Mouse (Mus musculus) adrenal gland, postnatal 10 days (tissue): Measurements from ENCODE around the gene Syngr1. TPM values are rescaled to one million over a fixed set of nuclear protein-coding genes. Genes with fewer than 3 reads are reported as not detected.
A peak's percentile ranks its signal among the peaks of the same experiment; 100 is the strongest.

ENCODE experiments used
- DNase-seq: peaks from one replicate; pipeline ENCODE4 v3.0.0; 2021; ENCODE audit warnings: mixed read lengths
- total RNA-seq, 2 experiments: library from RNA; stranded (reverse); gene quantifications; 2 replicates each; pipeline ENCODE4 v1.2.3; 2021

Syngr1 gene
- total RNA-seq, 2 experiments from 2014 or later: 30.2 to 35.0 TPM

DNA sequence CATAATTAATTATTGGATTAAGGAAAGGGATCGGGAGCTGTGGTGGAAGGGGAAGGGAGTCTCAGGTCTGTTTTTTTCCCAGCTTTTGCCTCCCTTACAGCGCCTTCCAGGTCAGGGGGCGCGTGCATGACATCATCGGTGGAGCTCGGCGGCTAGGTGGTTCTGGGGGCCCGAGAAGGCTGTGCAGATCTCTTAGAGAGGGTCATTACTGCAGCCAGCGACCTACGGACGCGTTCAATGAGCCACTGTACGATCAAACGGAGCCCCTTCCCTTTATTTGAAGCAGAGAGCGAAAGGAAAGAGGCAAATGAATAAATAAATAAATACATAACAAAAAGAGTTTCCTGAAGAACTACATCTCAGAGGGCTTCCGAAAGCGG lies 403 bp upstream of the Syngr1 start:
- DNase-seq: peak; percentile 43

DNA sequence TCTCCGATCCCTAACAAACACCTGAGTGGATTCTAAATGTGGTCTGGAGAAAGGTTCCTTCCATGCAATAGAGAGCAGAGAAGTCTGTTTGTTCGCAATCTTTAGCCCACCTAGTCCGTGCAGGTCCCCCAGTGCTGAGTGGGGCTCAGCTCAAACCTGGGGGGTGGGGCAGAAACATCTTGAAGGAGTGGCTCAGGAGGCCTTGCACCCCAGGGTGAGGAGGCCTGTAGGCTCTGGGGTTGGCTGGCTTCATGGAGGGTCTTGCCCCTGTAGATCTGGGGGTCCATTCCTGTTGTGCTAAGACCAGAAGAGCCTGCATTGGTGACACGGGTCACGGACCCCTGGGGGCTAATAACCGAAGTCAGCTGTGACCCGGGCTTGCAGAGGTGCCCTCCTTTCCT lies 907 bp downstream of the Syngr1 start:
- no peak for DNase-seq

DNA sequence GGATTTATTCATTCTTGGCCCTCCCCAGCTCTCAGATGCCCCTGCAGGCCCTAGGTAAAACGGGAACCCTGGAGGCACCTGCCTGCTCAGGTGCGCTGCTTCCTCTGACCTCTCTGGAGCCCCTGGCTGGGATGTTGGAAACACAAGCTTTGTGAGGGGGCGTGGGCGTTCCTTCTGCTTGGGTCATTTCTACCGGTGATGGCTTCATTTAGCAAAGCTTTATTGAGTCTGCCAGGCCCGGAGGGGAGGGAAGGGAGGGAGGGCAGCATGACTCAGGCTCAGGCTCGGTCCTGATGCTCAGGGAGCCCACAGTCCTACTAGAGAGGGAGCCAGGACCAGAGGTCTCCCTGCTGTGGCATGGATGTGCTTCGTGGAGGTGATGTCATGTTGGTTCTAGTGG lies 1.5 kb downstream of the Syngr1 start:
- DNase-seq: peak; percentile 58

DNA sequence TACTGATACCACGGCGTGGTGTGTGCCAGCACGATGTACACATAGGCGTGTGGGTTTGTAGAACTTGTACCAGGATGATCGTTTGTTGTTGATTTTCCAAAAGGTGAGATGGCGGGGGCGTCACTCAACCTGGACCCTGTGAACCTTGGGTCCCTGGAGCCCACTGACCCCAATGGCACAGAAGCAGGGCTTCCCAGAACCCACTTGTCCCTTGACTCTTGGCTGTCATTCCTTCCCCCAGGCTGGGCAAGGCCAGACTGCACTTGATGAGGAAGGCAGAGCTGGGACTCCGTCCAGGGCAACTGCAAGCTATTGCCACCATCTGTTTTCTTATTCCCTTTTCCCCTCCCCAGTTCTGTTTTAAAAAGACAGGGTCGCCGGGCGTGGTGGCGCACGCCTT lies 3.1 kb downstream of the Syngr1 start:
- no peak for DNase-seq

DNA sequence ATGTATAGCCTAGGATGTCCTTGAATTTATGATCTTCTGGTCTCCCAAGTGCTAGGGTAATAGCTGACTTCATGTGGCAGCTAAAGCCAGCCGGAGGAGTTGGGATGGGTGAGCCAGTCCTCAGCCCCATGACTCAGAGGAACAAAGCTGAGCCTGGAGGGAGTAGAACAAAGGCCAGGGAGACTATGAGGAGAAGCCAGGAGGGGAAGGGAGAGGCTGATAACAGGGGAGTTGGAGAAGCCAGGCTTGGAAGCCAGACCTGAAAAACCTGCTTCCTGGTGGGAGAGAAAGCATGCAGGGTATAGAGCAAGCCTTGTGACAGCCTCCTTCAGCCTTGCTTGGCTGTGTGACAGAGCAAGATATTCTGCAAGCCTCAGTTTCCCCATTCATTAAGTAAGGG lies 4.5 kb downstream of the Syngr1 start:
- no peak for DNase-seq

DNA sequence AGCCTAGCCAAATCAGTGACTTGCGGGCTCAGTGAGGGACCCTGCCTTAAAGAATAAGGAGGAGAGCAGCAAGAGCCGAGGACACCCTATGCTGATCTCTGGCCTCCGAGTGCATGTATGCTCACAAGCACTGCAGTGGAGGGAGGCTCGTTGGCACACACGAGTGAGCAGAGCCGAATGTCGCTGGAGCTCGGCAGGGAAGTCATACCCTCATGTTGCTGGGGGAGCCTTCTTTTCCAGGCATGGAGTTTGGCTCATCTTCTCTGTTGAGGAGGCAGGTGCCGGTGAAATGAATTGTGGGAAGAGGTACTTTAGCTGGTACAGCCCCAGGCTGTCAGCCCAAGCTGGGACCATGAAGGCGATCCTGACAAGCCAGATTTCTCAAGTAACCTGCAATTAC lies 5.3 kb downstream of the Syngr1 start:
- DNase-seq: no peak

DNA sequence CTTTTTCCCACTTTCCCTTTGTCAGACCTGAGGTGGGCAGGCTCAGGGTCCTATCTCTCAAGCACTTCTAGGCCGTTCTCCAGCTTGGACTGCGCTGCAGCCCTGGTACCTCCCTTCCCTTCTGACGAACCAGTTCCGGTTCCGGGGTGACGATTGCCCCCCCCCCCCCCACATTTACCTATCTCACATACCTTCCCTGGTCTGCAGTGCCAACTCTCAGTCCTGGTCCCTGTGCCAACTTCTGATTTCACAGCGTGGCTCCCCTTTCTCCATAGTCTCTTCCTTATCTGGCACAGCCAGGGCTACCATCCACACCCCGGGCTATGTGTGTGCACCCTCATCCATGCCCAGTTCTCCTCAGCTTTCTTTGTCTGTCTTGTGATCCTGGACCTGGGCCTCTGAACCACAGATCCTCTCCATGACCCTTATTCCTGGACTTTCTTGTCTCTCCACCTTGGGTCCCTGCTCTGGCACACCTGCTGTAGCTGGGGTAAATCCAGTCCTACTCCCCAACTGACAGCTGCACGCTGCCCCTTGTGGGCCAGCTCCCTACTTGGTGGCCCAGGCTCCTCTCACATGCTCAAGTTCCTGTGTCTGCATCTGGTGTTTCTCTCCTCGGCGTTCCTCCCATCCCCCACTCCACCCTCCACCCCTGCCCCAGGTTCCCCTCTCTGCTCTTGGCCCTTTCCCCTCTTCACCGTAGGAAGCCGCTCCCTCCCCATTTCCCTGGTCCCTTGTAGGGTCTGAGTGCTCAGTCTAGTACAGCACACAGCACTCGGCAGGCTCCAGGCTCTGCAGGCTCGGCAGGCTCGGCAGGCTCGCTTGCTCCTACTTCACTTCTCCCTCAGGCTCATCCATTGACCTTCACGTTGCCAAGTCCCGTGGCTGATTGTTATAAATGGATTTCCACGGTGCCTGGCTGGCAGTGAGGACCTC lies 6.1 kb downstream of the Syngr1 start:
- DNase-seq: peak; percentile 80

DNA sequence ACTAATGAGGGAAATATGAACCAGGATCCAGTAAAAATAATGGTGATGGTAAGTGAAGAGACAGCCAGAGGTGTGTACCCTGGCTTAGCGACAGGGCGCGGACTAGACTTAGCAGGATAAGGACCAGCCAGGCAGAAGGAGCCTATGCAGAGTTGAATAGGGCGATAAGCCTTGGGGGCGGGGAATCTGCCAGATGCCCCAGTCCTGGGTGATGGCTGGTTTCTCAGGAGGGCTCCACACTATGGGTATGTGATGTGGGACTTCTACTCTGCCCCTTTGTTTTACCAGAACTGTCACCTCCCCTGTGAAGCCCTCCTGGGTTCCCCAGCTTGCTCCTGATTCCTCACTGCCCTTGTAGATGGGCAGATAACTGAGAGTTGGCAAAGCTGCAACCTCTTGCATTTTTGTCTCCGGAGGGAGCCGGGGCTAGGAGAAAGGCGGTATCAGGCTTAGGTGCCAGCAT lies 6.9 kb downstream of the Syngr1 start:
- DNase-seq: no peak

DNA sequence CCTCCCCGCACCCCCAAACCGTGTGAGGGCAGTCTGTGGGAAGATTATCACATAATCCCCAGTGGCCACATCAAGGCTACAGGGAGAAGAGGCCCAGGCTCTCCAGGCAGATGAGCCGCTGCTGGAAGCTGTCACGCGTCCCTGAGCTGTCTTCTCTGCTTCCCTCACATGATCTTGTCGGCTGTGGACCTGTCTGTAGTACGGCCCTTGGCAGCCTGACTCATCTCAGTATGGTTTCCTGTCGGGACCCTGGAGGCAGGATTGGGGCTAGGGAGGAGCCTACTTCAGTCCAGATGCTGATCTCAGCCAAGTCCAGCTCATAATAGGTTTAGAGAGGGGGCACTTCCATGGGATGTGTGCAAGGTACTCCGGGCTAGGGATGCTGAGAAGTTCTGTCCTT lies 7.7 kb downstream of the Syngr1 start:
- DNase-seq: peak; percentile 64

DNA sequence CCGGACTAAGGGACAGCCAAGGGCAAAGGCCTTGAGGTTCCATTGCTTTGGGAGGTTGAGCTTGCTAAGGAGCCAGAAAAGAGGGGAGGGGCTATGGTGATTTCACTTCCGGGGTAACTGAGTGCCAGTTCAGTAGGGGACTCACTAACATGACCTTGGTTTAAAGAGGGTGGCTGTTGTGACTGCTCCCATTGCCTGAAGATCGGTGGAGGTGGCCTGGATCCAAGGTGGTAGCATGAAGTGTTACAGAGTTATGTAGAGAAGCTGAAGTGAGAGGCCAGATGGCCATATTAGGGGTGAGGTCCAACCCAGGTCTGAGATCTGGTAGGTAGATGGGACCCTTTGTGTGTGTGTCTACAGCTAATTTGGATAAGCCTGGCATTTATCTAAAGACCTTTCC lies 8.3 kb downstream of the Syngr1 start:
- DNase-seq: no peak

DNA sequence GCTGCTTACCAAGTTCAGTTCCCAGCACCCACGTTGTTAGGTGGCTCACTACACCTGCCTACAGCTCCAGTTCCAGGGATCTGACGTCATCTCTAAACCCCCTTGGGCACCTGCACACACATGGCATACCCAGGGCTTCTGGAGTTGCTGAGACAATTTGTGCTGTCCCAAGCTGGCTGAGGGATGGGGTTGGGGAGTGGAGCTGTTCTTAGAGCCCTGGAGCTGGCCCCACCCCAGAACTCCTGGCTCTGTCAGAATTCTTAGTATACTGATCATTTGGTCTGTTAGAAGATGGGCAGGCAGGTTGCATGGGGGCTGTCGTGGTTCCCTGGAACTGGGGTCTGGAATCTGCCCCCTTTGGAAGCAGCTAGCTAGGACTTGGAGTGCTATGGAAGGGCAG lies 9.1 kb downstream of the Syngr1 start:
- no peak for DNase-seq

DNA sequence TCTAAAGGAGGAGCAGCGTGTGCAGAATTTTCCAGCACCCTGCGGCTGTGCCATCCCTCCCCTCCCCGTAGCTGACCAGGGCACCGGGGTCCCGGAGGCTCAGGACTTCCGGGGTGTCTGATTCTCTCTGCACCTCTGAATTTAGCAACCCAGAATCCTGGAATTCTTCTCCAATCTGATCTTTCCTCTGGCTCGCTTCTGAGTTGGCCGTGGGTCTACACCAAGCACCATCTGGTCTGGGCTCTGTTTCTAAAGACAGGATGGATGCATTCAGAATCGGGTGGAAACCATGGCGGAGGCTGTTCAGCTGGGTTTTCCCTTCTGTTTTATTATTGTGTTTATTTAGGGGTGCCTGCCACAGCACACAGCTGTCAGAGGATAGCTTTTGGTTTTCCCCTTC lies 9.7 kb downstream of the Syngr1 start:
- no peak for DNase-seq

DNA sequence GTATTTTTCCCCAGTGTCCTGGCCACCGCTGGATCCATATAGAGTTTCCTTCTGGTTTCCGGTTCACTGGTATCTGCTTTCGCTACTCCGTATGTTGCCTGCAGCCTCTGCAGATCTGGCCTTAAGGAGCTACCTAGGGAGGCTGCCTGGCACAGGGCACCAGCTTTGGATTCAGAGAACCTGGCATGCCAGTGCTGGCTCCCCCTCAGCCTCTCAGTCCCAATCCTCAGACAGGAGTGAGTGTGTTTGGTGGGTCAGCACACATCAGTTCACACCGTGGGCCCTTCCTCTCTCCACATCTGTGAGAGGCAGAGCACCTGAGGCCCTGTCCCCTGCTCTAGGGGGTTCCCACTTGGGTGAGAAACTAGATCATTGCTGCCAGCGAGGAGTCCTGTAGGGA lies 10.4 kb downstream of the Syngr1 start:
- DNase-seq: no peak

DNA sequence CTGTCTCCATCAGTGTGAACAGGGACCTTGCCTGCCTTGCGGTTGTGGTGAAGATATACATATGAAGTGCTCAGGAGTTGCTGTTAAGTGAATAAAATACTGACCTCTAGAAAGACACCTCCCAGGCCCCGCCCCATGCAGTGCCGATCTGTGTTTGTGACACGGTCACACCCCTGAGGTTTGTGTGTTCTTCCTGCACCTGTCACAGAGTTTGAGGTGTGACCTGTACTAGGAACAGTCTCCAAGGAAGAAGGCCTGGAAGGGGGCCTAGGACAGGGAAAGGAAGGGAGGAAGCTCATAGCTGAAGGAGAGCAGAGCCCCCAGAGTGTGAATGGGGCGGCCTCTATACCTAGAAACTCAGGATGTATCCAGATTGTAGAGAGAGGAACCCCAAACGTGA lies 11.4 kb downstream of the Syngr1 start:
- DNase-seq: no peak

DNA sequence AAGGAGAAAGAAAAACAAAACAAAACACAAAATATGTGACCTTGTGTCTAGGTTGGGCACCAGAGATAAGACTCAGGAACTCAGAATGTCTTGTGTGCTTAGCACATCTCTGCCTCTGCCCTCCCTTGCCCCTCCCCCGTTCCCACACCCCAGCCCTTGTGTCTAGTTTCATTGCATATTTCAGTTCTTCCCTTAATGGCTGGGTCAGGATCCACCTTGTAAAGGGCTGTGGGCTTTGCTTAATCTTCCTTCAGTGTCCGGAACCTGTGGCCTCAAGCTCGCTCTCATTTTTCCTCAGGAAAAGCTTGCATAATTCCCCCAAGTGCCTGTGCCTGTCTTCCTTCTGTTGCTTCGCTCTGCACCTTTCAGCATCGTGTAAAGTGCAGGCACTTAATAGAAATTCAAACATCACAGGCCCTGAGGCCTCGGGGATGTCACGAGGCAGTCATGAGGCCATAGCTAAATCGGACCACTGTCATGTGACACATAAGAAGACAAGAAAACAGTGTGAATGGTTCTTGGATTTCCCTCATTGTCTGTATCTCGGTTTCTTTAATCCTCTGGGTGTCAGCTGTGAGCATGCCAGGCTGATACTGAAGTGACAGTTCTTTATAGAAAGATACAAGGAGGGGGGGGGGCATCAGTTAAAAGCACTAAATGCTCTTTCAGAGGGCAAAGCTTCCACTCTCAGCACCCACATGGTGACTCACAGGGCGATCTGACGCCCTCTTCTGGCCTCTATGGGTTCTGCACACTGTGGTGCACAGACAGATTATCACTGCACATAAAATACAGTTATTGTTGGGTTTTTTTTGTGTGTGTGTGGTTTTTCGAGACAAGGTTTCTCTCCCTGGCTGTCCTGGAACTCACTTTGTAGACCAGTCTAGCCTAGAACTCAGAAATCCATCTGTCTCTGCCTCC lies 14.6 kb downstream of the Syngr1 start:
- DNase-seq: no peak

DNA sequence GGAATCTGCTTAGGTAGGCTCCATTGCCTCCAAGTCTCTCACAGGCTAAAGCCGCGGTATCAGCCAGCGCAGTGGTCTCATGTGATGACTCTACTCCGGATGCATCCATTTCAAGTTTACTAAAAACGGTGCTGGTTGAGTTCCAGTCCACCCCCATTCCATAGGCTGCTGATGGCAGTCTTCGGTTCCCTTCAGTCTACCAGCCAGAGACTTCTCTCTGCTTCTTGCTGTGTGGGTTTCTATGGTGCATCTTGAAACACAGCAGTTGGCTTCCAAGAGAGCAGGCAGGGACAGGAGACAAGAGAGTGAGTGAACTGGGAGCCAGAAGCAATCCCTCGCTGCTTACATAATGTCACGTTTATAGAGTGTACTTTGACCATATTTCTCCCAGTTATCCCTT lies 16.0 kb downstream of the Syngr1 start:
- no peak for DNase-seq

DNA sequence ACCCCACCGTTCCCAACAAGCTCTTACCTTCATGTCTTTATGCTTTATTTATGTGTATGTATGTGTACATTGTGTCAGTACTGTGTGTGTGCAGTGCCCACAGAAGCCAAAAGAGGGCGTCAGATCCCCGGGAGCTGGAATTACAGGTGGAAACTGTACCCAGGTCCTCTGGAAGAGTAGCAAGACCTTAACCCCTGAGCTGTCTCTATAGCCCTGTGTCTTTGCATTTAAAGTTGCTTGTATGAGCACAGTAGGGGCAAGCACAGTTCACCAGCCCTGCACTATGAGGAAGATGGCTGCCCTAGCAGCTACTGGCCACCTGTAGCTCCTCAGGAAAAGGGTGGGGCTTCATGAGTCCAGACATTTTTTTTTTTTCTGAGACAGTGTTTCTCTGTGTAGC lies 16.4 kb downstream of the Syngr1 start:
- DNase-seq: no peak

DNA sequence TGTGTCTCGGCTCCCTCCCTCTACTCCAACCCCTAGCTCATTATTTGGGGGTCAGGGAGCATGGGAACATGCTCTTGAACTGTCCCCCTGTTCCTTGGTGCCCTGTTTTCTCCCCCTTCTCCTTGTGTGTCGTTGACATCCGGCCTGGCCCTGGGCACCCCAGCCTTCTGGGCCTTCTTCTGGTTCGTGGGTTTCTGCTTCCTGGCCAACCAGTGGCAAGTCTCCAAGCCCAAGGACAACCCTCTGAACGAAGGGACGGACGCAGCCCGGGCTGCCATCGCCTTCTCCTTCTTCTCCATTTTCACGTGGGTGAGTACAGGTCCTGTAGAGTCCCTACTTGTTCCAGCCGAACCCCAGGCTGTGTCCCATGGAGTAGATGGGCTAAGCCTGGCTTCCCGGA lies 20.3 kb downstream of the Syngr1 start:
- no peak for DNase-seq

DNA sequence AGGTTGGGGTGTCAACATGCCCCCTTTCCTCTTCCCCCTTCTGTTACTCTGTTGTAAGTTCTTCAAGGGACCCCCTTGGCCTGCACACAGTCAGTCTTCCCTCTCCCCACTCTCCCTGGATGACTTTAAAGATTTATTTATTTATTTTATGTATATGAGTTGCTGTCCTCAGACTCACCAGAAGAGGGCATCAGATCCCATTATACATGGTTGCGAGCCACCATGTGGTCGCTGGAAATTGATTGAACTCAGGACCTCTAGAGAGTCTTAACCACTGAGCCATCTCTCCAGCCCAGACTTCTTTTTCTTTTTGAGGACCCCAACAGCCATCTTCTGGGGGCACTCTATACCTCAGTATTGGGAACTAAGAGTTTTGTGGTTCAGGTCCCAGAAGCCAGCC lies 21.4 kb downstream of the Syngr1 start:
- DNase-seq: no peak

DNA sequence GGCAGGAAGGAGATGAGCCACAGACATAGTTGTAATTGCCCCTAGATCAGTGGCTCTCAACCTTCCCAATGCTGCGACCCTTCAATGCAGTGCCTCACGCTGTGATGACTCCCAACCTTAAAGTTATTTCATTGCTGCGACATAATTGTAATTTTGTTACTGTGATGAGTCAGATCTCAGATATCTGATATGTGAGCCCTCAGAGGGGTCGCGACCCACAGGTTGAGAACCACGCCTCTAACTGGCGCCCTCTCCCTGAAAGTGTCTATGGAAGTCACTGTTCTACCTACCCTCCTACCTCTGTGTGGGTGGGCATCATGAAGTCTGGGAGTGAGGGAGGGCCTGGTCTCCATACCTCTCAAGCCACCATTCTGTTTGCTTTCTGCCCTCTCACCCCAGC lies 23.3 kb downstream of the Syngr1 start:
- no peak for DNase-seq

DNA sequence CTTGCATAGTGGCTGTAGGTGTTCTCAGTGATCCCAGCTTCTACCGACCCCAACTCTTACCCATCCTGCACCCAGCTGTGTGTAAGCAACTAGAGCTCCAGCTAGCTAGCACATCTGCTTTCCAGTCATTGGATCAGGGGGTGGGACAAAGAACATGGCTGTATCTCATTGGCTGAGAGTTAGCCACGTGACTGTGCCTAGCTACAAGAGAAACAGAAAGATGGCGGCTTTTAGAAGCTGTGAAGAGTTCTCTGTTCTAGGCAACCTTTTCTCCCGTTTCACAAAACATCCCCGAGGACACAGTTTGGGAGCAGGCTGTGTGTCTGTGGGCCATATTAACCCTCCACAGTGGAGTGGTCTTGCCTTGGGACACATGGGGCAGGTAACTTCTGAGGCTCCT lies 24.1 kb downstream of the Syngr1 start:
- no peak for DNase-seq

DNA sequence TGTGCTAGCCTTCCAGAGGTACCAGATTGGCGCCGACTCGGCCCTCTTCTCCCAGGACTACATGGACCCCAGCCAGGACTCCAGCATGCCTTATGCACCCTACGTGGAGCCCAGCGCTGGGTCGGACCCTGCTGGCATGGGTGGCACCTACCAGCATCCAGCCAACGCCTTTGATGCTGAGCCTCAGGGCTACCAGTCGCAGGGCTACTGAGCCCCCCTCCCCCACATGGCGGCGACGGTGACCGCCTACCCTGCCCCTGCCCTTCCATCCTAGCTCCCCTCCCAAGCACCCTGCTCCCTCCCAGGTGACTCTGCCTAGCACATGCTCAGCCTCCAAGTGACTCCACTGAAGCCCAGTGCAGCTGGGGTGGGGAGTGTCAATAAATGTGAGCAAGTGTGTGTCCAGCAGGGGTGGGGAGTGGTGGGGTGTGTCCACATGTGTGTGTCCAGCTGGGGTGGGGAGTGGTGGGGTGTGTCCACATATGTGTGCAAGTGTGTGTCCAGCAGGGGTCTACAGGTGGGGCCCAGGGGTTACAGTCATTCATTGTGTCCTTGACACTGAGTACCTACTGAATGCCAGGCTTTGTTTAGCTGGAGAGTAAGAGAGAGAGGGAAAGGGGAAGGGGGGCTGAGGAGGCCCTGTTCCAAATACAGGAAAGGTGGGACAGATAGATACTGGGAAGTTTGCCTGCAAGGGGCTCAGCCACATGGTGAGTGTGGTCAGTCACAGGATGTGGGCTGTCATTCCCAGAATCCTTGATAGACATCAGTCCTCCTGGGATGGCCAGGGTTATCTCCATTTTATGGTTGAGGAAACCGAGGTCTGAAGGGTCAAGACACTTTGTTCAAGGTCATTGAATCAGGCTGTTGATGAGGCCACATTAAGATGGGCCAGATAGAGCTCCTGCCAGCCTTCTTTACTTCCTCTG lies 25.0 kb downstream of the Syngr1 start:
- no peak for DNase-seq
